Mouse (Mus musculus) cortical plate, adult 2 months (tissue): Measurements from ENCODE around the gene Vmn1r73. TPM values are rescaled to one million over a fixed set of nuclear protein-coding genes. Genes with fewer than 3 reads are reported as not detected.

Experiments
- H3K27ac ChIP-seq: fragments of 200-500 bp; 2 replicates; pipeline ENCODE4 v1.5.1; 2012; ENCODE audit warnings: low read length, control low read depth, inconsistent platforms; ENCODE audit not compliant: insufficient read depth
- H3K4me1 ChIP-seq: fragments of 200-500 bp; 2 replicates; pipeline ENCODE4 v1.6.1; 2011; ENCODE audit warnings: low read length; ENCODE audit not compliant: control insufficient read depth, insufficient read depth
- H3K4me3 ChIP-seq: fragments of 200-500 bp; 2 replicates; pipeline ENCODE4 v1.5.1; 2011; ENCODE audit warnings: mild to moderate bottlenecking, low read length, control low read depth; ENCODE audit not compliant: insufficient read depth
- CTCF ChIP-seq: fragments of 200-500 bp; IDR thresholded peaks from 2 replicates; pipeline ENCODE4 v1.5.1; 2011; ENCODE audit warnings: mild to moderate bottlenecking, control low read depth, low read length; ENCODE audit not compliant: insufficient read depth; ENCODE audit errors: extremely low read depth
- POLR2A ChIP-seq: fragments of 200-500 bp; IDR thresholded peaks from 2 replicates; pipeline ENCODE4 v1.6.1; 2011; ENCODE audit warnings: mild to moderate bottlenecking, low read length, control low read depth; ENCODE audit not compliant: insufficient read depth; ENCODE audit errors: extremely low read depth
- polyA plus RNA-seq: library from polyadenylated mRNA; depleted of rRNA; stranded (reverse); fragments of >200 nt; gene quantifications from 2 replicates; pipeline ENCODE4 v1.2.3, GENCODE M21; 2012; rRNA removed

The Vmn1r73 gene
- polyA plus RNA-seq = not detected in 2 replicates

GRCm38 (mm10) chr7:11729966-11730365 is at the start of gene Vmn1r73:
Vmn1r73 (plus strand) TSS chr7:11730266.
- no peak within 1 kb of the TSS for H3K4me3 ChIP-seq
- TF ChIP-seq CTCF (no peak), POLR2A (no peak)
- H3K4me1 ChIP-seq = no peaks in the 10 kb centered on the region
- H3K27ac ChIP-seq = no peak within 1 kb of the TSS

Other genes starting within 250 kb of the Vmn1r73 start
- gene Zscan4-ps2, start 216.0 kb upstream of the Vmn1r73 start, polyA plus RNA-seq = not detected in 2 replicates
- not detected in 2 replicates for gene Zscan4-ps3, start 121.0 kb upstream of the Vmn1r73 start, polyA plus RNA-seq
- not detected in 2 replicates for gene Vmn1r72, start 50.1 kb upstream of the Vmn1r73 start, polyA plus RNA-seq
- gene Vmn1r74, start 103.7 kb downstream of the Vmn1r73 start, polyA plus RNA-seq = not detected in 2 replicates
- not detected in 2 replicates for gene Vmn1r75, start 144.4 kb downstream of the Vmn1r73 start, polyA plus RNA-seq
- gene Vmn1r76, start 207.9 kb downstream of the Vmn1r73 start, polyA plus RNA-seq = not detected in 2 replicates